Mouse (Mus musculus): Measurements from ENCODE around the gene Atp5f1. TPM values are rescaled to one million over a fixed set of nuclear protein-coding genes. Genes with fewer than 3 reads are reported as not detected.

Gene Atp5f1
- polyA plus RNA-seq, 1 experiment from 2014 or later = 436 TPM

DNA sequence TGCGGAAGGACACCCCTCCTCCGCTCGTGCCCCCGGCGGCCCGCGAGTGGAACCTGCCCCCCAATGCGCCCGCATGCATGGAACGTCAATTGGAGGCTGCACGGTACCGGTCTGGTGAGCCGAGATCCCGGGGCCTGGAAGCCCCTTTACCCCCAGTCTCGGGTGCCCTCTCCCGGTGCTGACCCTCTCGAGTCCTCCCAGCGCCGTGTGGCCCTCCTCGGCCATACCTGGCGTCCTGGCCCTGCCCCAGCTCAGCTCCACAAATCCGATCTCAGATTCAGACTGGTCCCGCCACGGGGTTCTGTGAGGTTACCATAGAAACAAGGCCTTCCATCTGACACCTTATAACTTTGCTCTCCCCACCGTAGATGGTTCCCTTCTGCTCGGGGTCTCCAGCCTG, 314 bp downstream of the Atp5f1 start:
- Histone ChIP-seq H3K4me1 (ENCODE audit: insufficient read depth) (peaks cover 22% of the 10 kb centered on the region), H3K9me3 (ENCODE audit: low read length) (no peaks in the 10 kb centered on the region), H3K27me3 (ENCODE audit: insufficient read depth, low read length) (no peaks in the 10 kb centered on the region), H3K36me3 (replicated peaks; ENCODE audit: insufficient read depth, low read length) (peaks cover 42% of the 10 kb centered on the region), H3K9ac (replicated peaks) (peak overlapping the region; percentile 94), H3K4me2 (ENCODE audit: low read depth, low read length) (peak overlapping the region; percentile 99), H3K4me3 (ENCODE audit: low read depth, low read length) (peak overlapping the region; percentile 79), H3K27ac (ENCODE audit: low read depth) (peak overlapping the region; percentile 99)
- no peak for DNase-seq
- TF ChIP-seq CTCF (IDR thresholded peaks at IDR 0.05; ENCODE audit: low read depth) = 0 out of 2 replicates have a peak, but pooled peaks have one; percentile 4
- TF ChIP-seq EP300 (IDR thresholded peaks at IDR 0.05; ENCODE audit: low read depth) = no peak
- peak; percentile 42 for ATAC-seq
- WGBS (ENCODE audit: insufficient replicate concordance) = 0% methylated on average over 26 of the region's 26 CpGs

DNA sequence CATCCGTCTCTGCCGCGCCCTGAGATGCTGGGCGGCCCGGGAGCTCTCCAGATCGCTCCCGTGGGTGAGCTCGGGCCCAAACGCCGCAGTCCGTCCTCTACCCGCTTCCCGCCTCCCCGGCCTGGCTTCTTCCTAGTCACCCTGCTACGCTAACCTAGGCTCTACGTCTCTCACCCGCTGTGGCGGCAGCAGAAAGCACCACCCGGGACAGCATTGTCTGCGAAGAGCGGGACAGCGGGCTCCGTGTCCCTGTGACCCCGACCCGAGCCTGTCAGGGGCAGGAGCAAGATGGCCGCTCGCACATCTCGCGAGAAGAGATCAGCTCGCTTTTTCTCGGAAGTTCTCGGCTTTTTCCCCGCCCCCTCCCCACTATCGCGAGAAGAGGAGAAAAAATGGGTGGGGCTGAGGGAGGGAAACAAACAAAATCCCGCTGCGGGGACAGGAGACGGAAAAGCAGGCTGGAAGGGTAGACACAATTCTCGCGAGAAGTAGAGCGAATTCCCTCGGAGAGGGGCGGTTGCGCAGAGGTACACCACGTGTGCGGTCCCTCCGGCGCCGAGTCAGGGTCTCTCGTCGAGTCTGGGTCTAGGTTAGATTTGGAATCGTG, 822 bp downstream of the Atp5f1 start, which contains the start of gene Wdr77:
Gene Wdr77, plus strand, starts transcription at position 396 of the 607 bp plus-strand sequence.
- DNase-seq (peak; percentile 99), ATAC-seq (peak; percentile 96)
- under 1% methylated on average over 52 of the region's 52 CpGs for WGBS (ENCODE audit: insufficient replicate concordance)
- Histone ChIP-seq H3K27ac (ENCODE audit: low read depth) (peak within 1 kb of the TSS; percentile 99), H3K9me3 (ENCODE audit: low read length) (no peaks in the 10 kb centered on the region), H3K4me3 (ENCODE audit: low read depth, low read length) (peak within 1 kb of the TSS; percentile 79), H3K4me2 (ENCODE audit: low read depth, low read length) (peak within 1 kb of the TSS; percentile 99), H3K36me3 (replicated peaks; ENCODE audit: insufficient read depth, low read length) (peaks cover 42% of the 10 kb centered on the region), H3K4me1 (ENCODE audit: insufficient read depth) (peaks cover 22% of the 10 kb centered on the region), H3K9ac (replicated peaks) (peak within 1 kb of the TSS; percentile 94), H3K27me3 (ENCODE audit: insufficient read depth, low read length) (no peaks in the 10 kb centered on the region)
- no peak for TF ChIP-seq CTCF (IDR thresholded peaks at IDR 0.05; ENCODE audit: low read depth)
- TF ChIP-seq EP300 (IDR thresholded peaks at IDR 0.05; ENCODE audit: low read depth) = peak; percentile 98

DNA sequence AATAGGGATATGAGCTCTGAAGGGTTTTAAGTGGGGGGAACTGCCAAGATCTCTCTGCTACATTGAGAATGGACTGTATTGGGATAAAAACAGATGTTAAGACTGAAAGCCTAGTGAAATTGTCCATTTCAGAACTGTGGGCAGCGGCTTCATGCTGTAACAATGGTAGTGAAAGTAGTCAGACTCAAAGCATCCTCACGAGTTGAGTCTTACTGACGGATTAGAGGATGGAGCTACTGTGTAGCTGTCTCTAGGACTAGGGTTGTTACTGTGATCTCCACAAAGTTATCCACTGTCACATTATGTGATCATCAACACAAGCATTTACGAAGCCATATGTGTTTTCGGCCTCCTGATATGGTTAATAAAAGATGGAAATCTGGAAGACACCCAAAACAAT, 1.7 kb downstream of the Atp5f1 start:
- H3K27me3 ChIP-seq (ENCODE audit: insufficient read depth, low read length) = no peaks in the 10 kb centered on the region
- WGBS (ENCODE audit: insufficient replicate concordance) = 34% methylated on average over 5 of the region's 5 CpGs
- peak overlapping the region; percentile 99 for H3K4me2 ChIP-seq (ENCODE audit: low read depth, low read length)
- H3K4me1 ChIP-seq (ENCODE audit: insufficient read depth) = peaks cover 22% of the 10 kb centered on the region
- peaks cover 44% of the 10 kb centered on the region for H3K36me3 ChIP-seq (replicated peaks; ENCODE audit: insufficient read depth, low read length)
- TF ChIP-seq CTCF (IDR thresholded peaks at IDR 0.05; ENCODE audit: low read depth) = no peak
- TF ChIP-seq EP300 (IDR thresholded peaks at IDR 0.05; ENCODE audit: low read depth) = no peak
- DNase-seq = no peak
- H3K9me3 ChIP-seq (ENCODE audit: low read length) = no peaks in the 10 kb centered on the region
- H3K27ac ChIP-seq (ENCODE audit: low read depth) = peak overlapping the region; percentile 99
- H3K4me3 ChIP-seq (ENCODE audit: low read depth, low read length) = peak overlapping the region; percentile 79
- ATAC-seq = no peak
- H3K9ac ChIP-seq (replicated peaks) = peak overlapping the region; percentile 94

DNA sequence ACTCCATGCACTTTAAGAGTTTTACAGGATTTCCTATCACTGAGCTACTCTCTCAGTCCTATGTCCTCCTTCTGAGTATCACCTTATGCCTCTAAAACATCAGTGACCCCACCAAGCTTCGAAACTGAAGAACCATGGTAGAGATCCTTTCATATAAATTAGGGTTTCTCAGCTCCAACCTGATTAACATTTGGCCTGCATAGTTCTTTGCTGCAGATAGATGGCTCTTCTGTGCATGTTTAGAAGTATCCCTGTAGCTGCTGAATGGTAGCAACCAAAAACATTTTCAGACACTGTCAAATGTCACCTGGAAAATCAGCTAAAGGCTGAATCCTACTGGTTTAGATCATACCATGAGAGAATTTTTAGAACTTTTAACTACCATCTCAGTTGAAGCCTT, 2.7 kb downstream of the Atp5f1 start:
- DNase-seq = no peak
- peaks cover 22% of the 10 kb centered on the region for H3K4me1 ChIP-seq (ENCODE audit: insufficient read depth)
- no peak for ATAC-seq
- WGBS (ENCODE audit: insufficient replicate concordance) = 86% methylated on average over 1 of the region's 1 CpGs
- H3K27me3 ChIP-seq (ENCODE audit: insufficient read depth, low read length) = no peaks in the 10 kb centered on the region
- peaks cover 45% of the 10 kb centered on the region for H3K36me3 ChIP-seq (replicated peaks; ENCODE audit: insufficient read depth, low read length)
- TF ChIP-seq CTCF (IDR thresholded peaks at IDR 0.05; ENCODE audit: low read depth) (no peak; the same call in none of the 2 replicates), EP300 (IDR thresholded peaks at IDR 0.05; ENCODE audit: low read depth) (no peak)
- peak overlapping the region; percentile 79; the same call in 1 of the 2 replicates for H3K4me3 ChIP-seq (ENCODE audit: low read depth, low read length)
- no peaks in the 10 kb centered on the region for H3K9me3 ChIP-seq (ENCODE audit: low read length)
- H3K9ac ChIP-seq (replicated peaks) = peak overlapping the region; percentile 94
- H3K4me2 ChIP-seq (ENCODE audit: low read depth, low read length) = peak overlapping the region; percentile 99
- H3K27ac ChIP-seq (ENCODE audit: low read depth) = no peak overlapping the region

DNA sequence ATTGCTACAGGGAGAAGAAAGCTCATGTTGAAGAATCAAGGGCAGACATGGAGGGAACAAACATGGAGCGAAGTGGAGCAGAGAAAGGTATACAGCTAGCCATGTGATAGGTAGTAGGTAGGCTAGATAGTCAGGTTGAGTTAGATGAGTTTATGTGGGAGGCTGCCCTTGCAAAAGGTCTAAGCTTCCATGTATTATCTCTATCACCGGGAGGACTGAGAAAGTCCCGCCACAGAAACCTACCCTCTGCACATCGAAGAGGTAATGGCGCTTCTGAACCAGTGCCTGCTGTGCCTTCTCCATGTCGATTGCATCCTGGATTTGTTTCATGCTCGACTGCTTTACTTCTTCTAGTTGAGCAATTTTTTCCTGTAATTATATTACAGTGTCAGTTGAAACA, 8.6 kb downstream of the Atp5f1 start:
- ATAC-seq (no peak), DNase-seq (no peak)
- Histone ChIP-seq H3K9me3 (ENCODE audit: low read length) (no peaks in the 10 kb centered on the region), H3K4me3 (ENCODE audit: low read depth, low read length) (no peak overlapping the region), H3K27ac (ENCODE audit: low read depth) (no peak overlapping the region), H3K4me2 (ENCODE audit: low read depth, low read length) (no peak overlapping the region), H3K9ac (replicated peaks) (no peak overlapping the region), H3K36me3 (replicated peaks; ENCODE audit: insufficient read depth, low read length) (peaks cover 79% of the 10 kb centered on the region), H3K27me3 (ENCODE audit: insufficient read depth, low read length) (no peaks in the 10 kb centered on the region), H3K4me1 (ENCODE audit: insufficient read depth) (peaks cover 2% of the 10 kb centered on the region; the same call in 1 of the 2 replicates)
- TF ChIP-seq EP300 (IDR thresholded peaks at IDR 0.05; ENCODE audit: low read depth) = no peak
- no peak for TF ChIP-seq CTCF (IDR thresholded peaks at IDR 0.05; ENCODE audit: low read depth)
- WGBS (ENCODE audit: insufficient replicate concordance) = 94% methylated on average over 7 of the region's 7 CpGs

DNA sequence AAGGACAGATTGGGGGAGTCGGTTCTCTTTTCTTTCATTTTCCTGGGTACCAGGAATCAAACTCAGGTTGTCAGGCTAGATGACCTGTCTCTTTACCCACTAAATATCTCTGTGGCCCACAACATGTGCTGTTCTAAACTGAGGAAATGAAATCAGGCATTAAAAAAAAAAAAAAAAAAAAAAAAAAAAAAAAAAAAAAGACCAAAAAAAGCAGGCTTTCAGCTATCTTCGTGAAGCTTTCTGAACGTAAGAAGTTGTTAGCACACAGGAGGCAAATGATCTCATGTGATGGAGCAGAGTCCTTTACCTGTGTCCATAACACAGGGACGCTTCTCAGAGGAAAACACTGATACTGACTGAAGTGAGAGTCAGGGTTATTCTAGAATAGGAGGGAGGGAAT, 23.8 kb downstream of the Atp5f1 start:
- ATAC-seq (no peak), DNase-seq (no peak)
- Histone ChIP-seq H3K27me3 (ENCODE audit: insufficient read depth, low read length) (no peaks in the 10 kb centered on the region), H3K4me1 (ENCODE audit: insufficient read depth) (no peaks in the 10 kb centered on the region), H3K36me3 (replicated peaks; ENCODE audit: insufficient read depth, low read length) (peaks cover 13% of the 10 kb centered on the region), H3K4me2 (ENCODE audit: low read depth, low read length) (no peak overlapping the region), H3K27ac (ENCODE audit: low read depth) (no peak overlapping the region), H3K9ac (replicated peaks) (no peak overlapping the region), H3K4me3 (ENCODE audit: low read depth, low read length) (no peak overlapping the region), H3K9me3 (ENCODE audit: low read length) (no peaks in the 10 kb centered on the region)
- WGBS (ENCODE audit: insufficient replicate concordance) = 73% methylated on average over 4 of the region's 4 CpGs
- no peak for TF ChIP-seq EP300 (IDR thresholded peaks at IDR 0.05; ENCODE audit: low read depth)
- TF ChIP-seq CTCF (IDR thresholded peaks at IDR 0.05; ENCODE audit: low read depth) = no peak

Measured in liver, postnatal 0 days (tissue).